Mouse (Mus musculus): ENCODE results near the gene Nmt1.

The Nmt1 gene

DNA sequence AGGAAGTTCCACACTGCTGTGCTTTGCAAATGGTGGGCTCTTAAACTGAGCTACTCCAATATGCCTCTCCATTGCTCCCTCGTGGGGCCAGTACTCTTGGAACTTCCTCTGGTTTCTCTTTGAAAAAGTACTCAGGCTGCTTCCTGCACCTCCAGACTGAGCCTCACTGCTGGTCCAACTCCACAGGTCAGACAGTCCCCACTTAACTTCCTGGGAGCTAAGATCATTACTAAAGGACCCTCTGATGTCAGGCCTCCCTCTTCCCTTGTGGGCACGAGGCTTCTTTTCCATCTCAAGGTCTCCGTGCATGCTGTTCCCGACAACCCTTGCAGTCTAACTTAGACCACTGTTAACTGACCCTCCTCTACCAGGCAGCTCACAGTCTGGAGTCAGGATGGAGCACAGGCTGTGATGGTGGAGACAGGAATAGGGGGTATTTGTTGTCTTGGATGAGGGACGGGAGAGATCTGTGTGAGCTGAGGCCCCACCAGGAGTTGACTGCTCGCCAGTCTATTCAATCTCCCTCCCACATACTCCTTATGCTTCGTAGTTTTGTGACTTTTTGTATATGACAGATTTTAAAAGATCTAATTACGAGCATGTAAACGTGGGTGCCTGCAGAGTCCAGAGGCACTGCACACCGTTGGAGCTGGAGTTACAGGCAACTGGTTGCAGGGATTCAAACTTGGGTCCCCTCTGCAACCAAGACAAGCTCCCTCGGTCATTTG, 22.6 kb upstream of the Nmt1 start:
- DNase-seq (ENCODE audit: low spot score): no peak

- DNase-seq (ENCODE audit: low spot score): no peak
Measured at GRCm38 (mm10) chr11:103006286-103007000, 21.5 kb upstream of the Nmt1 start.

GRCm38 (mm10) chr11:103007001-103007340, 21.0 kb upstream of the Nmt1 start:
- DNase-seq (ENCODE audit: low spot score): no peak

- no peak for DNase-seq (ENCODE audit: low spot score)
Measured at GRCm38 (mm10) chr11:103008558-103008957, 19.4 kb upstream of the Nmt1 start.

GRCm38 (mm10) chr11:103009208-103009607, 18.8 kb upstream of the Nmt1 start:
- peak; percentile 52 for DNase-seq (ENCODE audit: low spot score)

- no peak for DNase-seq (ENCODE audit: low spot score)
Measured at GRCm38 (mm10) chr11:103010454-103011205, 17.4 kb upstream of the Nmt1 start.

DNA sequence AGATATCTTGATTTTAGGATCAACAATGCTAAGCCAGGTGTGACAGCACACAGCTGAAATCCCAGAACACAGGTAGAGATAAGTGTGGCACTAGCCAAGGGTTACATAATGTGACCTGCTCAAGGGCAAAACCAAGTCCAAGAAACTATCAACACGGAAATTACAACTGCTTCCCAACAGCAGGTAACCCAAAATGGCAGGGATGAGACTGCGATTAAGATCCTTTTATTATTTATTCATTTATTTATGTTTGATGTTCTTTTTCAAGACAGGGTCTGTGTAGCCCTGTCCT, 16.8 kb upstream of the Nmt1 start:
- DNase-seq (ENCODE audit: low spot score): no peak

DNA sequence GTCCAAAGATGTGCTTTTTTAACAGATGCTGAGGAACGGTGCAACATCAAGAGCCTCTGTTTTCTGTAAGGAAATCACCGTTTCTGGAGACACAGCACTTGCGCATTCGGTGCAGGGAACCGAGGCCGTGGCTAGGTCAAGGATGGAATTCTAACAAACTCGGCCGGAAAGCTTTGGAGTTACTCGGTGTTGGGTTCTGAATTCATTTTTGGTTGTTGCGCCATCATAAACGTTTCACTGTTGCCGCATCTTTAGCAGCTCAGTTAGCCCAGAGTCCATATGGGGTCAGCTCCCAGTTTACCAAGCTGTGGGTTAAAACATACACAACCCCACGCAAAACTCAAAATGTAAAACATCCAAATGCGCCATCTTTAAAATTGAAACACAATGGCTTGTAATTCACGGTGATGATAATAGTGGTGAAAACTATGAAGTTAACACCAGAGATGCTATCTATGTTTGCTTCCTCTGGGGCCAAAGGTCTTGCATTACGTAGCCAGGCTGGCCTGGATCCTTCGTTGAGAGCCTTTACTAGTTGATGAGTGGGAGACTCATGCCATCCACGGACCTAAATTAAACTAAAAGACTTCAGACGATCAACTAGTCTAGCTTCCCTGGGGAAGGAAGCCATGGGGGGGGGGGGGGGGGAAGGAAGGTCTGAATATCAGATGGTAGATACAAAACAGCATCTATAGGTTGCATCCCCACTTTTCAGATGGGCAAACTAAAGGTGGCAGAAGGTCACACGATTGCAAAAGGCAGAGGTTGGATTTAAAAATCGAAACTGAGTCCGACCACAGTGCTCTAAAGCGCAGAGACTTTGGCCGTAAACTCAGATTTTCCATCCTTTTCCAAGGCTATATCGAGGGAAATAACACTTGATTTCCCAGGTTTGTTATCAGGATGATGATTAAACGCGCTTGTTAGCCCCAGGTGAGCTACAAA, 11.8 kb upstream of the Nmt1 start:
- peak; percentile 31 for DNase-seq (ENCODE audit: low spot score)

- peak; percentile 98 for DNase-seq (ENCODE audit: low spot score)
Measured at GRCm38 (mm10) chr11:103016930-103017329, 11.1 kb upstream of the Nmt1 start.

DNA sequence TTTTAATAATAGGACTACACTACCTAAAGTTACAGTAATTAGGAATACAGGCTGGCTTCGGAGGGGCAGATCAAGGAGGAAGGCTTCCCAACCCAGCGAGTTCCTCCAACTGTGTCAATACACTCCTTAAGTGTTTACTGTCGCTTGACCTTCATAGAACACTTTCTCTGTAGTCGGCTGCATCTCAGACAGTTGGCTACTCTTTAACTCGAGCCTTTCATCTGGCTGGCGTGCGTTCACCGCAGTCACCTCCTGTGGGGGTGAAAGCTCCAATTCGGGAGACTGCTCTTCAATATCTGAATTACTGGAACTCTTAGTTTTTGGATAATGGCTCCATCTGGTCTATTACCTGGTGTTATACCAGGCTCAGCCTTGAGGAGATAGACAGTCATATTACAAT, 10.3 kb upstream of the Nmt1 start:
- no peak for DNase-seq (ENCODE audit: low spot score)

- no peak for DNase-seq (ENCODE audit: low spot score)
Measured at GRCm38 (mm10) chr11:103018860-103019259, 9.1 kb upstream of the Nmt1 start.

- no peak for DNase-seq (ENCODE audit: low spot score)
Measured at GRCm38 (mm10) chr11:103019325-103019724, 8.7 kb upstream of the Nmt1 start.

- no peak for DNase-seq (ENCODE audit: low spot score)
Measured at GRCm38 (mm10) chr11:103020713-103021335, 7.2 kb upstream of the Nmt1 start.

DNA sequence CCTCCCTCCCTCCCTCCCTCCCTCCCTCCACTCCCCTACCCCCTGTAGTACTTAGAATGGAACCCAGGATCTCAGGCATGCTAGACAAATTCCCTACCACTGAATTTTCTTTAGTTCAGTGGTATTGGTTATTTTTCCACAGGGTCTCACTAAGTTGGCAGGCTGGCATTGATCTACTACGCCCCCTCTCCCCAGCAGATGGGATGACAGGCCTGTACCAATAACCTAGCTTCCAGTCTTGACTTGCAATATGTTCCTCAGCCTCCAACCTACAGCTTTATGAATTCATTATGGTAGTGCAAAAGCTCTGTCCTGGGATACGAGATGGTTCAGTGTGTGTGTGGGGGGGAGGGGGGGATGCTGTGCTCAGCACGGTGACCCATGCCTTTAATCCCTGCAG, 4.0 kb upstream of the Nmt1 start:
- no peak for DNase-seq (ENCODE audit: low spot score)

DNA sequence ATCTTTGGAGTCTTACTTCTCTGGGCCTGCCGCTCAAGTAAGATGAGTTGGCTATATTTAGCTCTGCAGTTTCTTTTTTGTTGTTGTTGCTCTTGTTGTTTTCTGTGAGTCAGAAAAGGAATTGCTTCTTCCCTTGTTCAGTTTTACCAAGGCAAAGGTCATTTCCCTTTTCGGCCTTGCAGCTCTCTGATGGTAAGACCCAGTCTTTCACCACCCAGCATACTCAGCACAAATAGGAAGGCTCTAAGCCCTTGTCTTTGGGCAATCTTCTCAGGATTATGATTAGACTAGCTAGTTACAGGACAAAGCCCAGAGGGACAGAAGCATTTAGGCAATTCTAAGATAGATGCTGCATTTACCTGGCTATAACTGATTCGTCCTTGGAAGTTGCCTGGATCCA, 1.1 kb upstream of the Nmt1 start:
- DNase-seq (ENCODE audit: low spot score): no peak

DNA sequence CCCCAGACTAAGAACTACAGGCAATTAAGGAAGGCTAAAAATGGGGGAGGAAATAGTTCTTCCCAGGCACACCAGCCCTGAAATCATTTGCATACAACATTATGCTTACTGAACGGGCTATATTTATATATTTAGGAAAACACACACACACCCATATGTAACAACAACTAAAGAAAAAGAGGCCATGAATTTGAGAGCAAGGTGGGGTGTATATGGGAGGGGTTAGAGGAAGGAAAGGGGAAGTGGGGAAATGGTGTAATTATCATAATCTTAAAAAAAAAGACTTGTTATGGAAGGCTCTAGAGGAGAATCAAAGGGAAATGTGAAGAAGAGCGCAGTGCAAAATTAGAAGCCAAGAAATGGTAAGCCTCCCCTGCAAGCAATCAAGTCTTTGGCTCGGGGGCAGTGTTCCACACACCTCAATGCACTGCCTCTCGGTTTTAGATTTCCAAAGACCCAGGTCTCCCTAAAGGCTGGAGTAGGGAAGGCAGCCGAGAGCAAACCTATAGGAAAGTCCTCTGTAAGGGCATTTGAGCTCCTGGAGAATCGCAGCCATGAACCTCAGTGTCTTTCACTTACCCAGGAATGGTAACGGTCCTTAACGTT, 317 bp upstream of the Nmt1 start:
- DNase-seq (ENCODE audit: low spot score): no peak

DNA sequence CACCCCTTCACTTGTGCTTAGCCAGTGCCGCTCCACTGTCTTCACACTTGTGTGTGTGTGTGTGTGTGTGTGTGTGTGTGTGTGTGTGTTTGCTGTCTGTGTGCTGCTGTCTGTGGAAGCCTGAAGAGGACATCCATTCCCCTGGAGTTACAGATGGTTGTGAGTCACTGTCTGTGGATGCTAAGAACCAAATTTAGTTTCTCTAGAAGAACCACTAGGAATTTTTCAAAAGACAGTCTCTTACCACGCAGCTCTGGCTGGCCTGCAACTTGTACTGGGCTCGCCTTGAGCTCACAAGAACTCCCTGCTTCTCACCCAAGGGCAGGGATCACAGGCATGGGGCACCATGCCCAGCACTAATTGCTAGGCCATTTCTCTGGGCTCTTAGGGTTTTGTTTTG, 5.0 kb downstream of the Nmt1 start:
- DNase-seq (ENCODE audit: low spot score): no peak

DNA sequence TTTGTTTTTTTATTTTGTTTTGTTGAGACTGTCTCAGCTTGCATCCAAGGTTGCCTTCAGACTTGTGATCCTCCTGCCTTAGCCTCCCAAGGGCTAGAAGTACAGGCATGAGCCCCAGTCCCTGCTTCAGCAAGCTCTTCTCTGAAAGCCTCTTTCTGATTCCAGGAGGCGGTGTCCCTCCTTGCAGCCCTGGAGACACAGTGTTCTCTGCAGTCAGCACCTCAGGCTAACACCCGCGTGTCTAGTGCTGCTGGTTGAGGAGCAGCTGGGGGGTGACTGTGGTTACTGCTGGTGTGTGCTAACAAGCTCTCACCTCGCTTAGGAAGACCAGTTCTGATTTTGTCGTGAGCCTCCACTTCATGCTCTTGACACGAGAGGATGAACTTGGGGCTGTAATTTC, 7.0 kb downstream of the Nmt1 start:
- DNase-seq (ENCODE audit: low spot score): no peak

DNA sequence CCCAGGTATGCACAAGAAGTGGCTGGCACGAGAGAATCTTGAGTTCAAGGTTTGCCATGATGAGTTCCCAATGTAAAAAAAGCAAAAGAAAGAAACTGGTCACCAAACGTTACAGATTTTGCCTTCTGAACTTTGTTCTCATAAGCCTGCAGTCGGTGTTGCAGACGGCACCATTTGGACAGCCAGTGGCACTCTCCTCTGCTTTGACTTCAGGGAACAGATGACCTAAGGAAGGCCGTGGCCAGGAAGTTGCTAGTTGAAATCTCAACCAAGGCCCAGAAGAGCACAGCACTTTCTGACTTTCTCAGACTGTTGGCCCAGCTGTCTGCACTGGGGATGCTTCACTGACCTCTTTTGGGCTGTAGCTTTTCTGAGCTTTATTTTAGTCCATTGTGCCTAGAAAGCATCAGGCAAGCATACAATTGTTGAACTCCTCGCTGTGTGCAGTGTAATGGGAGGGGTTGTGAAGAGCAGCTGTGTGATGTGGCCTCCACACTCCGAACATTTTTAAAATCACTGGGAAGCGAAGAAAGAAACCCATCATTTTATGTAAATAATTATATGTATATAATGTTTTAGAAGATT, 9.0 kb downstream of the Nmt1 start:
- DNase-seq (ENCODE audit: low spot score): no peak

- DNase-seq (ENCODE audit: low spot score): no peak
Measured at GRCm38 (mm10) chr11:103038037-103038436, 10.0 kb downstream of the Nmt1 start.

DNA sequence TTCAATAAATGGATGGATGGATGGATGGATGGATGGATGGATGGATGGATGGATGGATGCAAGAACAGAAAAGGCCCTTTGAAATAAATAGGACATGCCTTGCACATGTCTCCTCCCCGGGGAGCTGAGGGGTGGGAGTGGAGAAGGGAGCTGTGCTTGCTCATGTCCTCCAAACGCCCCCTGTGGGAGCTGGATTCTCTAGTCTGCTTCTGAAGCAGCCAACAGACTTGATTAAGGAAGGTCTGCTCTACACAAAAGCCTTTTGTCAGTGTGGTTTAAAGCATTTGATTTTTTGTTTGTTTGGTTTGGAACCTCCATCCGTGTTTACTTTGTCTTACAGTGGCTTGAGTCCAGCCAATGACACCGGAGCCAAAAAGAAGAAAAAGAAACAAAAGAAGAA, 14.8 kb downstream of the Nmt1 start:
- no peak for DNase-seq (ENCODE audit: low spot score)
